Mouse (Mus musculus) liver, adult (tissue): Measurements from ENCODE around the gene Vps29.

ENCODE experiments used
- GATA4 ChIP-seq: IDR thresholded peaks from 2 replicates; pipeline ENCODE4 v1.6.1; 2014; ENCODE audit warnings: mild to moderate bottlenecking, low read length; ENCODE audit not compliant: insufficient replicate concordance

The Vps29 gene

GRCm38 (mm10) chr5:122353807-122354491 lies at the start of gene Vps29, which contains the start of gene Rad9b:
Gene Vps29, plus strand, starts transcription at chr5:122354369.
Gene Rad9b, minus strand, starts transcription at chr5:122354233.
- TF ChIP-seq GATA4, result 0 out of 2 replicates have a peak, but pooled peaks have one; percentile 10

GRCm38 (mm10) chr5:122304541-122304940 lies 49.6 kb upstream of the Vps29 start:
- no peak for TF ChIP-seq GATA4

GRCm38 (mm10) chr5:122305472-122305871 lies 48.7 kb upstream of the Vps29 start:
- TF ChIP-seq GATA4, result no peak

- no peak for TF ChIP-seq GATA4
Measured at GRCm38 (mm10) chr5:122306536-122306935, 47.6 kb upstream of the Vps29 start.

- no peak for TF ChIP-seq GATA4
Measured at GRCm38 (mm10) chr5:122310699-122311098, 43.5 kb upstream of the Vps29 start.

- TF ChIP-seq GATA4, result no peak
Measured at GRCm38 (mm10) chr5:122311692-122312091, 42.5 kb upstream of the Vps29 start.

GRCm38 (mm10) chr5:122312346-122312745 lies 41.8 kb upstream of the Vps29 start:
- TF ChIP-seq GATA4, result no peak

GRCm38 (mm10) chr5:122312942-122313684 lies 41.1 kb upstream of the Vps29 start:
- no peak for TF ChIP-seq GATA4

GRCm38 (mm10) chr5:122314966-122315667 lies 39.1 kb upstream of the Vps29 start:
- TF ChIP-seq GATA4, result peak; percentile 61; the same call in 1 of the 2 replicates

- TF ChIP-seq GATA4, result no peak
Measured at GRCm38 (mm10) chr5:122317329-122318045, 36.7 kb upstream of the Vps29 start.

- TF ChIP-seq GATA4, result no peak
Measured at GRCm38 (mm10) chr5:122318100-122318499, 36.1 kb upstream of the Vps29 start.

- no peak for TF ChIP-seq GATA4
Measured at GRCm38 (mm10) chr5:122319474-122320204, 34.5 kb upstream of the Vps29 start.

- no peak for TF ChIP-seq GATA4
Measured at GRCm38 (mm10) chr5:122320205-122320781, 33.9 kb upstream of the Vps29 start.

- no peak for TF ChIP-seq GATA4
Measured at GRCm38 (mm10) chr5:122323523-122323922, 30.6 kb upstream of the Vps29 start.
